Mouse (Mus musculus) embryo, embryonic 10 days (tissue): Measurements from ENCODE around the gene Srrt.

Experiments used
- DNase-seq: peaks from one replicate; pipeline ENCODE4 v3.0.0-alpha.2; 2015; ENCODE audit warnings: low spot score

The Srrt gene

GRCm38 (mm10) chr5:137307071-137307912, at the start of gene Srrt:
Gene Srrt, minus strand, starts transcription at chr5:137307674.
- peak; percentile 96 for DNase-seq

- no peak for DNase-seq
These were observed 46.6 kb upstream of the Srrt start for GRCm38 (mm10) chr5:137354091-137354490.

- no peak for DNase-seq
These were observed 44.8 kb upstream of the Srrt start for GRCm38 (mm10) chr5:137352011-137352975.

GRCm38 (mm10) chr5:137351394-137351793, 43.9 kb upstream of the Srrt start:
- no peak for DNase-seq

- no peak for DNase-seq
These were observed 43.5 kb upstream of the Srrt start for GRCm38 (mm10) chr5:137351058-137351380.

- DNase-seq, result no peak
These were observed 43.0 kb upstream of the Srrt start for GRCm38 (mm10) chr5:137350205-137351057.

- DNase-seq, result peak; percentile 95
These were observed 42.1 kb upstream of the Srrt start, which contains the start of gene Ephb4 for GRCm38 (mm10) chr5:137349384-137350204. Gene Ephb4, plus strand, starts transcription at chr5:137350109.

- peak; percentile 72 for DNase-seq
These were observed 41.3 kb upstream of the Srrt start for GRCm38 (mm10) chr5:137348482-137349383.

- DNase-seq, result no peak
These were observed 40.4 kb upstream of the Srrt start for GRCm38 (mm10) chr5:137347856-137348255.

- DNase-seq, result no peak
These were observed 39.5 kb upstream of the Srrt start for GRCm38 (mm10) chr5:137346983-137347382.

GRCm38 (mm10) chr5:137346388-137346787, 38.9 kb upstream of the Srrt start:
- DNase-seq, result no peak

GRCm38 (mm10) chr5:137345821-137346220, 38.3 kb upstream of the Srrt start:
- DNase-seq, result no peak

GRCm38 (mm10) chr5:137343869-137344268, 36.4 kb upstream of the Srrt start:
- no peak for DNase-seq

- no peak for DNase-seq
These were observed 35.9 kb upstream of the Srrt start for GRCm38 (mm10) chr5:137343412-137343811.

GRCm38 (mm10) chr5:137342407-137343012, 35.0 kb upstream of the Srrt start:
- no peak for DNase-seq

GRCm38 (mm10) chr5:137340222-137340621, 32.7 kb upstream of the Srrt start:
- DNase-seq, result no peak

- DNase-seq, result no peak
These were observed 32.0 kb upstream of the Srrt start for GRCm38 (mm10) chr5:137339290-137339979.

GRCm38 (mm10) chr5:137338663-137339289, 31.3 kb upstream of the Srrt start:
- no peak for DNase-seq
